Mouse (Mus musculus) fat pad, adult 2 months (tissue): Measurements from ENCODE around the gene Atxn10.
"Not testable (repeated sequence)": the region's sequence is repeated elsewhere in the genome, so short reads cannot be mapped to it uniquely, and the experiment has no call there.

Experiments used
- DNase-seq: peaks from one replicate; pipeline ENCODE4 v3.0.0-alpha.2; 2011; ENCODE audit warnings: low read depth, low spot score; ENCODE audit errors: extremely low read depth

Gene Atxn10

GRCm38 (mm10) chr15:85333511-85333910 lies 2.5 kb upstream of the Atxn10 start:
- not testable (repeated sequence) for DNase-seq

DNA sequence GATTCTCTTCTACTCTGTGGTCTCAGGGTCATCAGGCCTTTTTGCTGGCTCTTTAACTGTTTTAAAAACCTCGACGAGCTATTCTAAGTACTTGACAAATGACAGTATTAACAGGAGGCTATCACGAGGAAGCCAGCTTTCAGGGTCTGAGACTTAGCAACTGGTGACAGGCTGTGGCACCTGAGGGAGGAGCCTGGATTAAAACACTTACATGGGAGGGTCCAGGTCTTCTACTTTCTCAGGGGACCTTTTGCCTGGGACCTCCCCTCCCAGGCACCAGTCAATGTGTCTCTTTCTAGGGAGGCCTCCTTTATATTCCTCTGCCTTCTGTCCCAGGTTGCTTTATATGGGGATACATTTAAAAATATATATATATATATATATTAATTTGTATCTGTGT lies 1.8 kb upstream of the Atxn10 start:
- no peak for DNase-seq

DNA sequence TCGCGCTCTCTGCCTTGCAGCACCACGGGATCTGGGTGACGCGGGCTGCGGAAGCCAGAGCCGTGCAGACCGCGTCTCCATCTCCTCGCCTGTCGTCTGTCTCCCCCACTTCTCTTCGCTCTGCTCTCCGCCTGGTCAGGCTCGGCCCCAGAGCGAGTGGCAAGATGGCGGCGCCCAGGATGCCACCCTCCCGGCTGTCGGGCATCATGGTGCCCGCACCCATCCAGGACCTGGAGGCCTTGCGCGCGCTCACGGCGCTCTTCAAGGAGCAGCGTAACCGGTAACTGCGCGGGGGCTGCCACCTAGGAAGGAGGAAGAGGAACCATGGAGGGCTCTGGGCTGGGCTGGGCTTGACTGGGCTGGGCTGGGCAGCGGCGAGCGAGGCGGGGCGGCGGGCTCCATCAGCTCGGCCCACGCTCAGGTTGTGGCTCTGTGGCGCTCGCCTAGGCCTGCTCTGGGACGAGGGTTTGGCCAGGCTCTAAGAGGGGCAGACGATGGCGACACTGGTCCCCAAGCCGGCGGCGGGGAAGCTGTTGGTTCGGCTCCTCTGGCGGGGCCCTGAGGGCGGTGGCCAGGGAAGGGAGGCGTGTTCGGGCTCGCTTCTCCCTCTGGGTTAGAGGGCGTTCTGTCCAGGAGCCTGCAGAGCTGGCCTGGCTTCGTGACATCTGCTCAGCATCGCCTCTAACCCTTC lies 401 bp downstream of the Atxn10 start:
- no peak for DNase-seq

GRCm38 (mm10) chr15:85337219-85337618 lies 1.2 kb downstream of the Atxn10 start:
- DNase-seq: no peak

GRCm38 (mm10) chr15:85337979-85338378 lies 1.9 kb downstream of the Atxn10 start:
- DNase-seq: no peak

DNA sequence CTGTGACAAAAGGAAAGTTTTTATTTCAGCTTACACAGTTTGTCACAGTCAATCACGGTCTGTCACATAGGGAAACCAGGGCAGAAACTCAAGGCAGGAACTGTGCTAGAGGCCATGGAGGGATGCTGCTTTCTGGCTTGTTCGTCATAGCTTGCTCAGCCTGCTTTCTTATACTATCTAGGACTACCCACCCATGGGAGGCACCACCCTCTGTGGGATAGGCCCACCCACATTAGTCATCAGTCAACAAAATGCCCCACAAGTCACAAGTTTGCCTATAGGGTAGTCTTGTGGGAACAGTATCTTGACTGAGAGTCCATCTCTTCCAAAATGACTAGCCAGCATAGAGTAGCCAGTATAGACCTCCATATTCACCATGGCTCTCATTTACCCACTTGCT lies 6.2 kb downstream of the Atxn10 start:
- no peak for DNase-seq

- DNase-seq: no peak
Observed at GRCm38 (mm10) chr15:85344673-85345072, 8.6 kb downstream of the Atxn10 start.

DNA sequence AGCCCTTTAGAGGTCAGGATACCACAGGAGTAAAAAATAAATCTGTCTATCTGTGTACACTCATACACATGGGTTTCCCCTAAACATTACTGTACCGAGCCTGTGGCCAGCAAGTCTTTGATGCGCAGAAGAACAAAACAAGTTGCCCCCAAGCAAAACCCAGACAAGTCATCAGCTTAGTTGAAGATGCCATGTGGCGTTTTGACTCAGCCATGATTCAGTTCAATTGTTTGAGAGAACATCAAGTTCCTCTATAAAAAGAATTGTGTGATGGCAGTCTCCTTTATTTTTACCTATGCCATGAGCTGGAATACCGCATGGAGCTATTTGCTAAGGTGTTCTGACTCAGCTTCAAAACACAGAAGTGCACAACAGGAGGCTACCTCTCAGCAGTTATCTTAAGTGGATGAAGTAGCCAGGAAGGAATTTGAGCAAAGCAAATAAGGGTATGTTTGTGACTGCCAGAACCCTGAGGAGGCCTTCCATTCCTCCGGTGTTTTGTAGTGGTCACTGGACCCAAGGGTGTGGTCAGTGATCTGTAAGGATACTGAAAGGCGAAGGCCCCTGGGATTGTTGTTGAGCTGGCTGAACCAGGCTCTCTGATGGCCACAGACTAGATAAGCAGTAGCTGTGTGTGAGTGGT lies 11.1 kb downstream of the Atxn10 start:
- DNase-seq: no peak

GRCm38 (mm10) chr15:85350144-85350543 lies 14.1 kb downstream of the Atxn10 start:
- DNase-seq: no peak

GRCm38 (mm10) chr15:85354060-85354459 lies 18.0 kb downstream of the Atxn10 start:
- no peak for DNase-seq

DNA sequence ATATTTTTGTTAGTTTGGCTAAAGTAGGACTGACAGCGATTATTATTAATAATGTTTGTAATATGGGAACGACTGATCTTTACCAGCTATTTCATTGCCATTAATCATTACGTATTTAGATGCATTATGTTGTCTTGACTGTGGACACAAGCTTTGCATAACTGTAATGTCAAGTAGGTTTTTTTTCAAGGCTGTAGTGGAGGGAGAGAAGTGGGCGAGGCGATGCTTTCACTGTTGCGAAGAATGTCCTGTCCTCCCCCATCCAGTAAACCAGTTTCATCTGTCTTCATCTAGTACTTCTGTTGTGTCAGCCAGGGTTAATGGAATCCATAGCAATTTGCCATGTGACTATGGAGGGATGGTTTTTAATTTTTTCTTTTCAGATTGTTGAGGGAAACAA lies 20.1 kb downstream of the Atxn10 start:
- DNase-seq: no peak

DNA sequence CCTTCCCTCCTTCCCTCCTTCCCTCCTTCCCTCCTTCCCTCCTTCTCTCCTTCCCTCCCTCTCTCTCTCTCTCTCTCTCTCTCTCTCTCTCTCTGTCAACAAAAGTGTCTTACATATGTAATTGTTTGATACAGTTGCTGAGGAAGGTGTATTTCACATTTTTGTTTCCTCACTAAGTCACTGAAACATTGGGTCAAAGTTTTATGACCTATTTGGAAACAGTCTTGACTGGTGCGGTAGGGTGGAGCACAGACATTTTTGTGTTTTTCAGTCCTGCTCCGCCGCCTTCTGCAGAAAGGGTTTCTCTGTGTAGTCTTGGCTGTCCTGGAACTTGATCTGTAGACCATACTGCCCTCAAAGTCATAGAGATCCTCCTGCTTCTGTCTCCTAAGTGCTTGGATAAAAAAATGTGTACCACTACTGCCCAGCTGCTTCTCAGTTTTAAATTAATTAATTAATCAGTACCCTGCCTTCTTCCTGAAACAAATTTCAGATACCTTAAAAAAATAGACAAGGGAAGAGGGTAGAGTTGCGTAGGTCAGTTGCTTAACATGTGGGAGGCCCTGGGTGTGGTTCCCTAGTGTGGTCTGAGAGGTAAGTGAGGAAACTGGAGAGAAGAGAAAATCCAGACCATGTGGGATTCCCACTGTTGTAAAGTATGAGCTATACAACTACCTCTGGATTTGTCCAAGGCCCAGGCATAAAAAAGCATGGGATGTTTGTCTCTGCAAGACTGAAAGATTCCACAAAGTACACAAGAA lies 21.6 kb downstream of the Atxn10 start:
- DNase-seq: no peak

DNA sequence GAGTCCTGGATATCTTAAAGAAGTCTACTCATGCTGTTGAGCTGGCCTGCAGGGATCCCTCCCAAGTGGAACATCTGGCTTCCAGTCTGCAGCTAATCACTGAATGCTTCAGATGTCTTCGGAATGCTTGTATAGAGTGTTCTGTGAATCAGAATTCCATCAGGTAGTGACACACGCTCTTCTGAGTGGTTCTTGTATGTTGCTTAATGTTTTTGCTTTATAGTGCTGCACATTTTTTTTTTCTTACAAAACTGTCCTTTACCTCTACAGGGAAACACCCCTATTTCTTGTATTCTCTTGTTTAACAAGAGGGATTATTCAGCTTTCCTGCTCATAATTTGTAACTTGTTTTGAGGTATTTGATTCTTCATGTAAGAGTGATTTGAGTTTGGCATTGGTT lies 23.4 kb downstream of the Atxn10 start:
- no peak for DNase-seq

DNA sequence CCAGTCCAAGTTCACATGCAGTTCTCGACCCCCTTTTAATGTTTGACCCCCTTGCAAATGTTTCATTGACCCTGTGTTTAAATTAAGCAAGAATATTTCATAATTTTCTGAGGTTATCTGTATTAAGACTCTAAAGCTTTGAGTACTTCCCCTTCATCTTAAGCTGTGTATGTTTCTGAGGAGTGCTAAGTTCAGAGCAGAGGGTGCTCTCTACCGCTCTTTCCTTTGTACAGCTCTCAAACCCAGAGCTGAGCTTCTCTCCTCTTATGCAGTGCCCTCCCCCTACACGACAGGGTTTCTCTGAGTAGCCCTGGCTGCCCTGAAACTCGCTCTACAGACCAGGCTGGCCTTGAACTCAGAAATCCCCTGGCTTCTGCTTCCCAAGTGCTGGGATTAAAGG lies 23.9 kb downstream of the Atxn10 start:
- no peak for DNase-seq

DNA sequence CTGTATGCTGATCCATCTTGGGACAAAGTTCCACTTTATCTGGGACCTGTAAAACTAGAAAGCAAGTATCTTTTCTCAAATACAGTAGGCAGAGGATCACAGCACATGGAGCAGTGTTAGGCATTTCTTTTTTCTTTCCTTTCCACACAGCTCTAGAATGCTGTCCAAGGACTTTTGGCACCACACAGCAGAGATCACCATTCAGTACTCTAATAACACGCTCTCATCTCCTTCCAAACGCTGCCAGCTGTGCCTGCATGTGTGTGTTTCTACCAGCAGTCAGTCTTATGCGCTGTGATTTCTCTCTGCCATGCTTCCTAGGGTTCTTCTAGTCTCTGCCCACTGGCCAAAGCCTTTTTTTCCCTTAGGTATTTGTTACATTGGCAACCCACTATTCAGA lies 28.3 kb downstream of the Atxn10 start:
- DNase-seq: no peak

GRCm38 (mm10) chr15:85366938-85367337 lies 30.9 kb downstream of the Atxn10 start:
- DNase-seq: no peak

GRCm38 (mm10) chr15:85369765-85370164 lies 33.7 kb downstream of the Atxn10 start:
- DNase-seq: no peak

GRCm38 (mm10) chr15:85373125-85373524 lies 37.1 kb downstream of the Atxn10 start:
- no peak for DNase-seq

DNA sequence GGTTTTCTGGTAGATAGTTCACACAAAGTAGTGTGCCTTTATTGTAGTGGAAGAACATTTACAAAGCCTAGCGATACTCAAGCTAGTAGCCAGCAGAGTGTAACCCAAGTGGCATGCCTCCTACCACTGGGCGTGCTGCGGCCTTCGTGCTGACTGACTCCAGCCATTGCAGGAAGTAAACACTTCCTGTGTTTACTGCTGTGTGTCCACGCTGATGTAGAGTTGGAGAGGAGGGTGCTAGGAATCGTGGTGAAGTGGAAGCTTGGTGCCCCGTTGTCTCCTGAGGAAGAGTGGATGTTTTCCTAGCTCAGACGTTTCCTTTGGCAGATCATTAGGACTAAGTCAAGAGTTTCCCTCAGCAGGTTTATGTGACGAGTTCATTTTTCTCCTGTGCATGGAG lies 47.4 kb downstream of the Atxn10 start:
- DNase-seq: no peak

- DNase-seq: no peak
Observed at GRCm38 (mm10) chr15:85388696-85389095, 52.7 kb downstream of the Atxn10 start.

DNA sequence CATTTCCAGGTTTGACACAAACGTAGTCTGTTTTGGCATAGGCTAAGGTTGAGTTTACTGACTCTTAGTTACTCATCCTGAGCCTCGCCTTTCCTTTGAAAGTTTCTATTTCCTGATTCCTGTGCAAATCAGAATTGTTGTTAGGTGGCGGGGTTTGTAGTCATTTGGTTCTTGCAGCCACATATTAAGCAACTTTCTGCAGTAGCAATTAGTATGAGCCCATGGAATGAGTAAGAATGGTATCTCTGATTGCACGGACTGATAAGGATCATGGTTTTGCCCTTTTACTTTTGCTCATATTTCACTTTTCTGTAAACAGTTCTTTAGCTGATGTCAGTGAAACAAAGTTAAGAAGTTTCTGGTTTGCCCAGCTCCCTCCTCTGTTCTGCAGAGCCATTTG lies 53.9 kb downstream of the Atxn10 start:
- DNase-seq: no peak

- no peak for DNase-seq
Observed at GRCm38 (mm10) chr15:85395360-85395759, 59.3 kb downstream of the Atxn10 start.
